Comparison of ENCODE assay signal across 8 mouse cellular contexts in the genomic region with DNA sequence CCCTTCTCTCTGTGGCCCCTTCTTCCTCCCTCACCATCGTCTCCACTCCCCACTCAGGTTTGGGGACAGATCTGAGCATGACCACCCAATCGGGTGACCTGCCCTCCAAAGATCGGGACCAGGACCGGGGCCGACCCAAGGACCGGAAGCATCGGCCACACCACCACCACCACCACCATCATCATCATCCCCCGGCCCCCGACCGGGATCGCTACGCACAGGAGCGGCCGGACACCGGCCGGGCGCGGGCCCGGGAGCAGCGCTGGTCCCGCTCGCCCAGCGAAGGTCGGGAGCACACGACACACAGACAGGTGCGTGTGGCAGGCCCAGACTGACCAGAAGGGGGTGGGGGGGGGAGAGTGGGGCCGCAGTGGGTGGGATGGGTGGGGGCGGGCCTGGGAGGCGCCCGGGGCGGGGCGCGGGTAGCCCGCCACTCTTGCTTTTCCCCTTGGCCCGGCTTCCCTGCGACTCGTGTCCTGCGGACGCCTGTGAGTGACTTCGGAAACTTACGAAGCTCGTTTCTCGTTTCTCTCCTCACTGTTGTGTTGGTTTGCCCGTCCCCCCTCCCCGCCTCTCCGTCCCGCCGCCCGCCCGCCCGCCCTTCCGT. TPM values are rescaled to one million over a fixed set of nuclear protein-coding genes. Genes with fewer than 3 reads are reported as not detected.
DNase-seq lines count a peak whose midpoint lies in the region; ATAC-seq and TF ChIP-seq lines count a peak whose summit lies in the region.

No protein-coding gene starts in this region.

- no peaks in the 10 kb centered on the region for H3K27me3 ChIP-seq in cerebellum, adult 2 months (ENCODE audit: control insufficient read depth, insufficient read depth, low read length)
- no peaks in the 10 kb centered on the region for H3K27me3 ChIP-seq in kidney, postnatal 0 days (ENCODE audit: insufficient read depth, low read length)
- H3K27me3 ChIP-seq in midbrain, embryonic 12.5 days = no peaks in the 10 kb centered on the region; the same call in 1 of the 2 replicates
- no peaks in the 10 kb centered on the region for H3K27me3 ChIP-seq in thymus, adult 2 months (ENCODE audit: control insufficient read depth, insufficient read depth, low read length)

- H3K4me2 ChIP-seq in kidney, postnatal 0 days (ENCODE audit: low read length) = peak overlapping the region; percentile 87
- peak overlapping the region; percentile 79 for H3K4me2 ChIP-seq in midbrain, embryonic 12.5 days (replicated peaks)

- H3K36me3 ChIP-seq in kidney, postnatal 0 days (ENCODE audit: insufficient read depth, low read length) = no peaks in the 10 kb centered on the region
- no peaks in the 10 kb centered on the region for H3K36me3 ChIP-seq in midbrain, embryonic 12.5 days
- H3K36me3 ChIP-seq in thymus, adult 2 months (ENCODE audit: control insufficient read depth, insufficient read depth, low read length) = no peaks in the 10 kb centered on the region

- no peak for TF ChIP-seq POLR2A in lung, adult 2 months (IDR thresholded peaks at IDR 0.05; ENCODE audit: borderline replicate concordance, extremely low read depth, low read depth, low read length)
- TF ChIP-seq POLR2A in cerebellum, adult 2 months (IDR thresholded peaks at IDR 0.05; ENCODE audit: borderline replicate concordance, insufficient read depth, low read length) = no peak
- TF ChIP-seq POLR2A in thymus, adult 2 months (IDR thresholded peaks at IDR 0.05; ENCODE audit: control insufficient read depth, extremely low read depth, insufficient read depth, low read length, poor library complexity) = no peak

- no peaks in the 10 kb centered on the region for H3K4me1 ChIP-seq in lung, adult 2 months (ENCODE audit: control insufficient read depth, insufficient read depth, low read length)
- H3K4me1 ChIP-seq in cerebellum, adult 2 months (ENCODE audit: control insufficient read depth, insufficient read depth, low read length) = peaks cover 42% of the 10 kb centered on the region
- H3K4me1 ChIP-seq in kidney, postnatal 0 days (replicated peaks; ENCODE audit: insufficient read depth, low read length) = no peaks in the 10 kb centered on the region; the same call in 1 of the 2 replicates
- H3K4me1 ChIP-seq in midbrain, embryonic 12.5 days = peaks cover 39% of the 10 kb centered on the region
- peaks cover 17% of the 10 kb centered on the region for H3K4me1 ChIP-seq in thymus, adult 2 months (replicated peaks; ENCODE audit: control insufficient read depth, insufficient read depth, low read length)

- no peak for TF ChIP-seq CTCF in lung, adult 2 months (IDR thresholded peaks at IDR 0.05; ENCODE audit: insufficient read depth, low read length)
- no peak for TF ChIP-seq CTCF in cerebellum, adult 2 months (IDR thresholded peaks at IDR 0.05; ENCODE audit: borderline replicate concordance, insufficient read depth, low read depth, low read length)
- no peak for TF ChIP-seq CTCF in kidney, postnatal 0 days (IDR thresholded peaks at IDR 0.05; ENCODE audit: low read depth)
- TF ChIP-seq CTCF in thymus, adult 2 months (IDR thresholded peaks at IDR 0.05; ENCODE audit: borderline replicate concordance, control insufficient read depth, extremely low read depth, insufficient read depth, low read length, poor library complexity) = no peak

- ATAC-seq in kidney, postnatal 0 days (replicated peaks; ENCODE audit: low FRiP score, low read depth) = peak; percentile 15
- ATAC-seq in midbrain, embryonic 12.5 days (ENCODE audit: low FRiP score, low read depth) = peak; percentile 16; the same call in 1 of the 2 replicates
- ATAC-seq in frontal cortex, adult (ENCODE audit: low TSS enrichment) = no peak

- H3K27ac ChIP-seq in cerebellum, adult 2 months (ENCODE audit: insufficient read depth, low read length) = peak overlapping the region; percentile 68
- peak overlapping the region; percentile 89 for H3K27ac ChIP-seq in kidney, postnatal 0 days
- peak overlapping the region; percentile 92 for H3K27ac ChIP-seq in midbrain, embryonic 12.5 days (replicated peaks)
- H3K27ac ChIP-seq in thymus, adult 2 months (ENCODE audit: control insufficient read depth, insufficient read depth, low read length) = peak overlapping the region; percentile 60; the same call in 1 of the 2 replicates

- 1% methylated on average over 46 of the region's 52 CpGs for WGBS in lung, adult 2 months
- WGBS in cerebellum, adult 2 months = 5% methylated on average over 50 of the region's 52 CpGs
- 0% methylated on average over 43 of the region's 52 CpGs for WGBS in kidney, postnatal 0 days
- under 1% methylated on average over 45 of the region's 52 CpGs for WGBS in midbrain, embryonic 12.5 days
- under 1% methylated on average over 50 of the region's 52 CpGs for whole genome bisulfite sequencing in thymus, adult 2 months

- H3K9me3 ChIP-seq in kidney, postnatal 0 days (replicated peaks; ENCODE audit: low read length) = no peaks in the 10 kb centered on the region
- H3K9me3 ChIP-seq in midbrain, embryonic 12.5 days = no peaks in the 10 kb centered on the region

- intact Hi-C loops in gastrocnemius, postnatal 14 days (cut with DNase I; ENCODE audit: low total_unique reads) = no loop called here

- no peak for DNase-seq in lung, adult 2 months
- no peak for DNase-seq in lung, postnatal 25 days (ENCODE audit: low spot score)
- peak; percentile 54 to 66 for DNase-seq in cerebellum, adult 2 months
- DNase-seq in gastrocnemius, postnatal 14 days = peak; percentile 49
- no peak for DNase-seq in kidney, postnatal 0 days (ENCODE audit: low spot score)
- DNase-seq in thymus, adult 2 months = peak; percentile 43

- peak overlapping the region; percentile 77 for H3K9ac ChIP-seq in kidney, postnatal 0 days (ENCODE audit: low read depth, low read length)
- H3K9ac ChIP-seq in midbrain, embryonic 12.5 days (replicated peaks) = peak overlapping the region; percentile 80

- H3K4me3 ChIP-seq in lung, adult 2 months (replicated peaks; ENCODE audit: extremely low read depth, low read depth, low read length) = peak overlapping the region; percentile 85
- H3K4me3 ChIP-seq in cerebellum, adult 2 months (replicated peaks; ENCODE audit: insufficient read depth, low read depth, low read length) = peak overlapping the region; percentile 64
- peak overlapping the region; percentile 53 for H3K4me3 ChIP-seq in kidney, postnatal 0 days (replicated peaks; ENCODE audit: low read depth, low read length)
- H3K4me3 ChIP-seq in midbrain, embryonic 12.5 days = peak overlapping the region; percentile 58
- peak overlapping the region; percentile 75 for H3K4me3 ChIP-seq in thymus, adult 2 months (ENCODE audit: control insufficient read depth, insufficient read depth, low read length)

RNA-seq across cellular contexts. Expression of a gene that starts 24.0 kb away (rescaled TPM):
- 34.6 and 47.1 TPM in 2 replicates for polyA plus RNA-seq in lung, adult 2 months (2012; rRNA removed)
- polyA plus RNA-seq in cerebellum, adult 2 months (2012; rRNA removed) = 13.9 and 15.1 TPM in 2 replicates
- total RNA-seq in gastrocnemius, postnatal 14 days (2021) = 10 to 100 TPM; 10.5 to 10.8 TPM
- 77.4 and 83.8 TPM in 2 replicates for polyA plus RNA-seq in kidney, postnatal 0 days (2015; fragmentation: Nextera tagmentation; extraction: Ambion mirVana)
- 47.1 and 47.4 TPM in 2 replicates for polyA plus RNA-seq in midbrain, embryonic 12.5 days (2016; fragmentation: Nextera tagmentation; extraction: Ambion mirVana)
- 29.2 and 33.7 TPM in 2 replicates for polyA plus RNA-seq in thymus, adult 2 months (2012; rRNA removed)

RNA-seq across cellular contexts. Expression of a gene that starts 47.4 kb away (rescaled TPM):
- polyA plus RNA-seq in lung, adult 2 months (2012; rRNA removed) = 87.5 and 99.1 TPM in 2 replicates
- polyA plus RNA-seq in cerebellum, adult 2 months (2012; rRNA removed) = 144 and 148 TPM in 2 replicates
- 10 to 100 TPM; 26.0 to 36.2 TPM for total RNA-seq in gastrocnemius, postnatal 14 days (2021)
- 55.3 and 56.1 TPM in 2 replicates for polyA plus RNA-seq in kidney, postnatal 0 days (2015; fragmentation: Nextera tagmentation; extraction: Ambion mirVana)
- polyA plus RNA-seq in midbrain, embryonic 12.5 days (2016; fragmentation: Nextera tagmentation; extraction: Ambion mirVana) = 53.6 and 58.8 TPM in 2 replicates
- 169 and 181 TPM in 2 replicates for polyA plus RNA-seq in thymus, adult 2 months (2012; rRNA removed)

RNA-seq across cellular contexts. Expression of a gene that starts 49.0 kb away (rescaled TPM):
- 72.5 and 81.8 TPM in 2 replicates for polyA plus RNA-seq in lung, adult 2 months (2012; rRNA removed)
- polyA plus RNA-seq in cerebellum, adult 2 months (2012; rRNA removed) = 91.0 and 93.9 TPM in 2 replicates
- total RNA-seq in gastrocnemius, postnatal 14 days (2021) = 10 to 100 TPM; 25.7 to 33.6 TPM
- polyA plus RNA-seq in kidney, postnatal 0 days (2015; fragmentation: Nextera tagmentation; extraction: Ambion mirVana) = 15.9 and 16.1 TPM in 2 replicates
- 20.8 and 25.0 TPM in 2 replicates for polyA plus RNA-seq in midbrain, embryonic 12.5 days (2016; fragmentation: Nextera tagmentation; extraction: Ambion mirVana)
- 155 and 182 TPM in 2 replicates for polyA plus RNA-seq in thymus, adult 2 months (2012; rRNA removed)

Comparison
In these comparisons a context has a peak if more than half of its experiments do, and no peak if none do; other contexts are left out.
1. DNase-seq: peak in cerebellum, adult 2 months (2 of 2), gastrocnemius, postnatal 14 days (single experiment) and thymus, adult 2 months (single experiment); none in lung, adult 2 months (single experiment), lung, postnatal 25 days (single experiment) and kidney, postnatal 0 days (single experiment).
2. Peak in every context shown above with its lines, with median percentiles within 50 percentile points of each other: H3K4me3 ChIP-seq and H3K27ac ChIP-seq.